Mouse (Mus musculus) hindbrain, embryonic 11.5 days (tissue): ENCODE measurements around the gene Atp6v0a1. TPM values are rescaled to one million over a fixed set of nuclear protein-coding genes. Genes with fewer than 3 reads are reported as not detected.
A peak's percentile ranks its signal among the peaks of the same experiment; 100 is the strongest.

Source experiments
- ATAC-seq: fragments of 200-750 bp; cut with Nextera tagmentation; 2 replicates; pipeline ENCODE4 v1.8.0; 2017; ENCODE audit warnings: mild to moderate bottlenecking, moderate TSS enrichment, moderate library complexity; ENCODE audit not compliant: low FRiP score
- DNase-seq: peaks from one replicate; pipeline ENCODE4 v3.0.0-alpha.2; 2015; ENCODE audit warnings: low spot score
- H3K27ac ChIP-seq: fragments of 300-500 bp; sonication (generic); 2 replicates; pipeline ENCODE4 v1.5.1; 2014; ENCODE audit warnings: mild to moderate bottlenecking, low read depth, low read length
- H3K27me3 ChIP-seq: fragments of 300-500 bp; sonication (generic); 2 replicates; pipeline ENCODE4 v1.6.1; 2014; ENCODE audit warnings: mild to moderate bottlenecking, low read length, moderate library complexity, mixed read lengths; ENCODE audit not compliant: control insufficient read depth, insufficient read depth
- H3K36me3 ChIP-seq: fragments of 300-500 bp; sonication (generic); 2 replicates; pipeline ENCODE4 v1.6.1; 2014; ENCODE audit warnings: mild to moderate bottlenecking, low read length, moderate library complexity, mixed read lengths; ENCODE audit not compliant: control insufficient read depth, insufficient read depth
- H3K4me1 ChIP-seq: fragments of 300-500 bp; sonication (generic); replicated peaks from 2 replicates; pipeline ENCODE4 v1.6.1; 2014; ENCODE audit warnings: low read length, mixed read lengths; ENCODE audit not compliant: control insufficient read depth, insufficient read depth
- H3K4me2 ChIP-seq: fragments of 300-500 bp; sonication (generic); replicated peaks from 2 replicates; pipeline ENCODE4 v1.6.1; 2014; ENCODE audit warnings: mild to moderate bottlenecking, low read depth, low read length
- H3K4me3 ChIP-seq: fragments of 300-500 bp; sonication (generic); 2 replicates; pipeline ENCODE4 v1.5.1; 2014; ENCODE audit warnings: low read depth, low read length
- H3K9ac ChIP-seq: fragments of 300-500 bp; sonication (generic); 2 replicates; pipeline ENCODE4 v1.6.1; 2014; ENCODE audit warnings: low read depth, low read length
- H3K9me3 ChIP-seq: fragments of 300-500 bp; sonication (generic); 2 replicates; pipeline ENCODE4 v1.6.1; 2016; ENCODE audit warnings: low read length; ENCODE audit not compliant: control insufficient read depth
- whole genome bisulfite sequencing: fragments of 180-500 bp; shearing (Covaris S2); extraction: QIAGEN DNeasy Blood & Tissue Kit; methylation state at CpG from one replicate; pipeline ENCODE4 v1.1.7; 2014; 5-methylcytosine and 5-hydroxymethylcytosine counted together
- polyA plus RNA-seq: library from polyadenylated mRNA; unstranded; fragments of >200 nt; fragmentation: Nextera tagmentation; extraction: Ambion mirVana; gene quantifications from 2 replicates; pipeline ENCODE4 v1.2.1, GENCODE M21; 2014

Atp6v0a1 gene
- polyA plus RNA-seq, 1 experiment from 2014 or later = 48.5 TPM

- peaks cover 3% of the 10 kb centered on the region; the same call in 1 of the 2 replicates for H3K36me3 ChIP-seq
- H3K27me3 ChIP-seq = peaks cover 6% of the 10 kb centered on the region; the same call in 1 of the 2 replicates
- H3K27ac ChIP-seq = 0 out of 2 replicates have a peak overlapping the region, but pooled peaks have one; percentile 68
- H3K9ac ChIP-seq = no peak overlapping the region
- no peak overlapping the region for H3K4me3 ChIP-seq
- no peak overlapping the region for H3K4me2 ChIP-seq
- peaks cover 10% of the 10 kb centered on the region for H3K4me1 ChIP-seq
- DNase-seq (no peak), ATAC-seq (no peak)
- WGBS = 92% methylated on average over 18 of the region's 18 CpGs
- H3K9me3 ChIP-seq = no peaks in the 10 kb centered on the region
These were observed 76.5 kb downstream of the Atp6v0a1 start for GRCm38 (mm10) chr11:101085617-101086322.

DNA sequence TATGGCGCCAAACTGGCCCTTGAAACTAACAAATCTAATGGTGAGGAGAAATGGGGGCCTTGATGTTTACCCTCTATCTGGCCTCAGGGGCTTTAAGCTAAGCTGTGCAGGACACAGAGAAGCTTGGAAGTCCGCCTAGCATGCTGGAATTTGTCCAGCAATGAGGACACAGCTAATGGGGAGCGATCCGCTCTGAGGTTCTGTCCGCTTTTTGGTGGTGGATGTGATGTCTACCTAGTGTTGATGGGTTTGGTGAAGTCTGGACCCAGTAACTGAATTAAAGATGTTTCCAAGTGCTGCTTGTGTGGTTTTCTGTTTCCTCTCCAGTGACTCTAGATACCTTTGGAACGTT, 77.0 kb downstream of the Atp6v0a1 start:
- ATAC-seq (no peak), DNase-seq (no peak)
- Histone ChIP-seq H3K27ac (peak overlapping the region; percentile 68), H3K27me3 (peaks cover under 1% of the 10 kb centered on the region; the same call in 1 of the 2 replicates), H3K4me3 (peak overlapping the region; percentile 87; the same call in 1 of the 2 replicates), H3K4me1 (peaks cover 10% of the 10 kb centered on the region), H3K9me3 (no peaks in the 10 kb centered on the region), H3K4me2 (peak overlapping the region; percentile 94), H3K9ac (no peak overlapping the region), H3K36me3 (peaks cover 7% of the 10 kb centered on the region)
- whole genome bisulfite sequencing = 88% methylated on average over 6 of the region's 6 CpGs

DNA sequence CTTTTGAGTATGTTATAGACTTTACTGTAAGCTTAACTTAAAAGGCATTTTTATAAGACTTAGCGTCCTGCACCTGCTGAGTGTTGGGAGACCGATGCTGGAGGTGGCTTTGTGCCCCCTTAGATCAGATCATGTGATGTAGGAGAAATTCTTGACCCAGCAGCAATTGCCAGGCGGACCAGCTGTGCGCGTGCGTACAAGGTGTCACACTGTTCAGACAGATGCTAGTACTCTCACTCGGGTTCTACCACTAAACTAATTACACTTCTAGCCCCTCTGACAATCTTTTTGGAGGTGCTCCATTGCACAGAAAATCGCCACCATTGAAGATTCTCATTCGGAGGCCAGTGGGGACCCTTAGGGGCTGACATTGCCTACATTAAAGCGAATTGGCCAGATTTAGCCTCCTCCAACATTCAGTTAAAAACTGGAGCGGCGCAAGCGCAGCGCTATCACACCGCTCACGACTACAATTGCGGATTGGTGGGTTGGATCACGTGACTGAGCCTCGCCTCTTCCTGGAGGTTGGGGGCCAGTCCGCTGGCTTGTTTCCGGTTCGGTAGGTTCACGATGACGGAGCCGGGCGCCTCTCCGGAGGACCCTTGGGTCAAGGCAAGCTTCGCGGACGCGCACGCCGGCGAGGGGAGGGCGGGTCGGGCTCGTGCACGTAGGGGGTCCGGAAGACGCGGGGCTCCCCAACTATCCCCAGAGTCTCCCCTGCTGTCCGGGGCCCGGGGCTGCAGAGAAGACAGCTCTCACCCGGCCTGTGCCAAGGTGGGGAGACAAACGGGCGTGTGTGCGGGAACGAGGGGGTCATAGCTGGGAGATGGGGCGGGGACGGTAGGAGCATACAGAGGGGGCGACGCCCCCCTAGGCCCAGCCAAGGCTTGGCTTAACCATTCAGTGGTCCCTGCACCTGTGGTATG, 77.8 kb downstream of the Atp6v0a1 start, which contains the start of gene Mlx:
Gene Mlx (plus strand): TSS at position 522 of the 926 bp plus-strand sequence.
- H3K9me3 ChIP-seq = no peaks in the 10 kb centered on the region
- H3K4me3 ChIP-seq = peak within 1 kb of the TSS; percentile 87
- no peaks in the 10 kb centered on the region for H3K27me3 ChIP-seq
- peak within 1 kb of the TSS; percentile 94 for H3K4me2 ChIP-seq
- H3K36me3 ChIP-seq = peaks cover 7% of the 10 kb centered on the region
- peak within 1 kb of the TSS; percentile 68 for H3K27ac ChIP-seq
- H3K9ac ChIP-seq = peak within 1 kb of the TSS; percentile 85
- ATAC-seq (peak; percentile 84), DNase-seq (peak; percentile 92)
- WGBS = 2% methylated on average over 52 of the region's 52 CpGs
- H3K4me1 ChIP-seq = peaks cover 10% of the 10 kb centered on the region

GRCm38 (mm10) chr11:101087682-101088055, 78.4 kb downstream of the Atp6v0a1 start:
- no peak for ATAC-seq
- Histone ChIP-seq H3K9me3 (no peaks in the 10 kb centered on the region), H3K9ac (peak overlapping the region; percentile 85), H3K36me3 (peaks cover 7% of the 10 kb centered on the region), H3K4me1 (peaks cover 10% of the 10 kb centered on the region), H3K4me3 (peak overlapping the region; percentile 87), H3K4me2 (peak overlapping the region; percentile 94), H3K27ac (peak overlapping the region; percentile 68), H3K27me3 (no peaks in the 10 kb centered on the region)
- 14% methylated on average over 8 of the region's 8 CpGs for WGBS
- no peak for DNase-seq

GRCm38 (mm10) chr11:101089931-101090330, 80.7 kb downstream of the Atp6v0a1 start:
- ATAC-seq = no peak
- H3K4me2 ChIP-seq = no peak overlapping the region
- DNase-seq = no peak
- H3K4me3 ChIP-seq = no peak overlapping the region
- 79% methylated on average over 1 of the region's 1 CpGs for WGBS
- no peak overlapping the region for H3K9ac ChIP-seq
- H3K27me3 ChIP-seq = no peaks in the 10 kb centered on the region
- no peak overlapping the region for H3K27ac ChIP-seq
- H3K36me3 ChIP-seq = peaks cover 7% of the 10 kb centered on the region
- peaks cover 6% of the 10 kb centered on the region; the same call in 1 of the 2 replicates for H3K4me1 ChIP-seq
- H3K9me3 ChIP-seq = no peaks in the 10 kb centered on the region

- DNase-seq = no peak
- no peaks in the 10 kb centered on the region for H3K9me3 ChIP-seq
- H3K27ac ChIP-seq = no peak overlapping the region; the same call in 1 of the 2 replicates
- no peaks in the 10 kb centered on the region for H3K4me1 ChIP-seq
- H3K36me3 ChIP-seq = peaks cover 7% of the 10 kb centered on the region; the same call in 1 of the 2 replicates
- H3K4me2 ChIP-seq = peak overlapping the region; percentile 64
- WGBS = 3% methylated on average over 18 of the region's 18 CpGs
- H3K9ac ChIP-seq = peak overlapping the region; percentile 57
- no peak; the same call in 1 of the 2 replicates for ATAC-seq
- no peaks in the 10 kb centered on the region for H3K27me3 ChIP-seq
- H3K4me3 ChIP-seq = peak overlapping the region; percentile 74
These were observed 85.7 kb downstream of the Atp6v0a1 start for GRCm38 (mm10) chr11:101094930-101095313.

GRCm38 (mm10) chr11:101095314-101096024, 86.2 kb downstream of the Atp6v0a1 start, which contains the start of gene Psmc3ip:
TSS of gene Psmc3ip (minus strand) at chr11:101095436.
- peaks cover 4% of the 10 kb centered on the region; the same call in 1 of the 2 replicates for H3K36me3 ChIP-seq
- DNase-seq (peak; percentile 97), ATAC-seq (peak; percentile 95)
- no peaks in the 10 kb centered on the region for H3K9me3 ChIP-seq
- H3K4me2 ChIP-seq = peak within 1 kb of the TSS; percentile 64
- H3K4me3 ChIP-seq = peak within 1 kb of the TSS; percentile 74
- no peaks in the 10 kb centered on the region for H3K4me1 ChIP-seq
- H3K27ac ChIP-seq = peak within 1 kb of the TSS; percentile 83
- no peaks in the 10 kb centered on the region for H3K27me3 ChIP-seq
- under 1% methylated on average over 43 of the region's 43 CpGs for WGBS
- peak within 1 kb of the TSS; percentile 57 for H3K9ac ChIP-seq

DNA sequence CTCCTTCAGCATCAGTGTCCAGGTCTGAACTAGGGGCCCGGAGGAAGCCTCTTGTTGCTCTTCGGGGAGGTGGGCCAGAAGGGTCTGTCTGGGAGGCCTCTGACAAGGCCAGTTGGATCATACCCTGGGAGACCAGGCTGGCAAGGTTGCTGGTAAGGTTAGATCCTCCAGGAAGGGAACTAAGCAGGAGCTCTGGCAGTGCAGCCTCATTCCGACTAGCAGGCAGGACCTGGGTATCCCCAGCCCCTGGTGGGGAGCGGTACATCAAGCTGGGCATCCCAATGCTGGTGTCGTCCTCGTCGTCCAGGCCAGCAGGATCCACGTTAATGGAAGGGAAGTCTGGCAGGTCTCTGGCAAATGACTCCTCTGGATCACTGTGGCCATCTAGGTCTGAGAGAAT, 89.0 kb downstream of the Atp6v0a1 start:
- no peak overlapping the region for H3K9ac ChIP-seq
- H3K4me1 ChIP-seq = no peaks in the 10 kb centered on the region
- H3K27me3 ChIP-seq = no peaks in the 10 kb centered on the region
- H3K4me3 ChIP-seq = no peak overlapping the region
- no peak for DNase-seq
- 96% methylated on average over 8 of the region's 8 CpGs for WGBS
- no peaks in the 10 kb centered on the region for H3K36me3 ChIP-seq
- H3K27ac ChIP-seq = no peak overlapping the region
- no peak overlapping the region for H3K4me2 ChIP-seq
- no peak for ATAC-seq
- no peaks in the 10 kb centered on the region for H3K9me3 ChIP-seq
